In the genomic region with DNA sequence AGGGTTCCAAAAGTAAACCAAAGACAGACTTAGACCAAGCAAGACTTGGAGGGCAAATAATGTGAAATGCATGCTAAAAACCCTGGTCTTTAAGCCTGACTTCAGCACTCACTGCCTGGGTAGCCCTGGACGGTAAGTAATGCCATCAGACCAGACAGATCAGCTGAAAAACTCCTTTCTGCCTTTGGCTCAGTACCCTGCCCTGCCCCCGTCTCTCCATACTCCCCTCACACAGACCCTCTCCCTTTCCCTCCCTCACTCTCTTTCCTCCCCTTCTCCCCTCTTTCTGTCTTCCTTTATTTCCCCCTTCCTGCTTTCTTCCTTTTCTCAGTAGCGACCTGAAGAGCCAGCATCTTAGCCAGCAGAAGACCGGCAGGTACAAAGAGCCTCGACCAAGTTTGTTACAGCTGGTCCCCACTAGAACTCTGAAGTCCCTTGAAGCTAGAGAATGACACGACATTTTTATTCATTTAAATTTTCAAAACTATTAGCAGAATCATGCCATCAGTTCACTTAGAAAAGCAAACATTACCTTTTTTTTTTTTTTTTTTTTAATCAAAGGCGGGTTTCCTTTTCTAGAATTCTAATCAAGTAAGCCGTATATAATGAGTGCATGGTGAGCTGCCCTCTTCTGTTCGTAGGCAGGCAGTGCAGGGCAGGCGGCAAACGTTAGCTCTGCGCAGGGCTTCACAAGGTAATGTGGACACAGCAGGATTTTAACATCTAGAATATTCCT, we compare ENCODE assay signal across 9 mouse cellular contexts. TPM values are rescaled to one million over a fixed set of nuclear protein-coding genes. Genes with fewer than 3 reads are reported as not detected.
DNase-seq lines count a peak whose midpoint lies in the region; ATAC-seq and TF ChIP-seq lines count a peak whose summit lies in the region.
"Had no signal": no experiment of that assay in that cellular context is flagged by ENCODE, and none has a peak within 500 bp of the region (broad histone marks: within the 10 kb centered on the region; RNA-seq: fewer than 3 reads in every experiment).

No protein-coding gene starts in this region.

- peak; percentile 49; the same call in 1 of the 2 replicates for ATAC-seq in kidney, embryonic 15.5 days (replicated peaks; ENCODE audit: low FRiP score)

- no peak for TF ChIP-seq POLR2A in testis, adult 2 months (IDR thresholded peaks at IDR 0.05; ENCODE audit: control insufficient read depth, low read depth, low read length)
- no peak for TF ChIP-seq POLR2A in lung, adult 2 months (IDR thresholded peaks at IDR 0.05; ENCODE audit: borderline replicate concordance, extremely low read depth, low read depth, low read length)

- H3K9ac ChIP-seq in kidney, embryonic 15.5 days = no peak overlapping the region
- H3K9ac ChIP-seq: embryonic facial prominence, embryonic 15.5 days had no signal

- H3K4me2 ChIP-seq in kidney, embryonic 15.5 days = no peak overlapping the region
- H3K4me2 ChIP-seq: embryonic facial prominence, embryonic 15.5 days had no signal

- H3K27ac ChIP-seq in testis, adult 2 months (ENCODE audit: control insufficient read depth, insufficient read depth, low read depth, low read length) = no peak overlapping the region
- no peak overlapping the region for H3K27ac ChIP-seq in kidney, embryonic 15.5 days
- H3K27ac ChIP-seq: embryonic facial prominence, embryonic 15.5 days had no signal

- no peaks in the 10 kb centered on the region for H3K9me3 ChIP-seq in kidney, embryonic 15.5 days (replicated peaks)
- H3K9me3 ChIP-seq: embryonic facial prominence, embryonic 15.5 days had no signal

- H3K36me3 ChIP-seq in testis, adult 2 months (ENCODE audit: control insufficient read depth, insufficient read depth, low read length) = no peaks in the 10 kb centered on the region
- H3K36me3 ChIP-seq in kidney, embryonic 15.5 days = no peaks in the 10 kb centered on the region
- H3K36me3 ChIP-seq: embryonic facial prominence, embryonic 15.5 days had no signal

- no peak for DNase-seq in testis, postnatal 14 days (ENCODE audit: low spot score)
- peak; percentile 20 for DNase-seq in cerebellum, adult 8-10 months
- peak; percentile 49 to 55 for DNase-seq in frontal cortex, postnatal 25 days (ENCODE audit: low spot score in 2 of 2)
- peak; percentile 27 for DNase-seq in lung, adult 2 months
- DNase-seq in retina, postnatal 1 day = peak; percentile 52
- no peak for DNase-seq in T-cell, adult 2 months (ENCODE audit: low spot score)

- no peak overlapping the region for H3K4me3 ChIP-seq in testis, adult 2 months (ENCODE audit: control insufficient read depth, low read depth, low read length)
- no peak overlapping the region for H3K4me3 ChIP-seq in kidney, embryonic 15.5 days (replicated peaks)
- no peak overlapping the region for H3K4me3 ChIP-seq in lung, adult 2 months (replicated peaks; ENCODE audit: extremely low read depth, low read depth, low read length)
- H3K4me3 ChIP-seq: embryonic facial prominence, embryonic 15.5 days had no signal

- no peaks in the 10 kb centered on the region for H3K27me3 ChIP-seq in testis, adult 2 months (ENCODE audit: control insufficient read depth, insufficient read depth, low read length)
- H3K27me3 ChIP-seq in kidney, embryonic 15.5 days = peaks cover 3% of the 10 kb centered on the region; the same call in 1 of the 2 replicates
- H3K27me3 ChIP-seq: embryonic facial prominence, embryonic 15.5 days had no signal

- 24% methylated on average over 12 of the region's 12 CpGs for WGBS in kidney, embryonic 15.5 days
- WGBS in lung, adult 2 months = 24% methylated on average over 12 of the region's 12 CpGs

- H3K4me1 ChIP-seq in testis, adult 2 months (ENCODE audit: control insufficient read depth, insufficient read depth, low read length) = peaks cover 9% of the 10 kb centered on the region
- peaks cover 3% of the 10 kb centered on the region; the same call in 1 of the 2 replicates for H3K4me1 ChIP-seq in kidney, embryonic 15.5 days
- no peaks in the 10 kb centered on the region for H3K4me1 ChIP-seq in lung, adult 2 months (ENCODE audit: control insufficient read depth, insufficient read depth, low read length)
- H3K4me1 ChIP-seq: embryonic facial prominence, embryonic 15.5 days had no signal

- peak; percentile 64; the same call in 1 of the 2 replicates for TF ChIP-seq CTCF in testis, adult 2 months (IDR thresholded peaks at IDR 0.05; ENCODE audit: control insufficient read depth, insufficient read depth, insufficient replicate concordance, low read depth, low read length)
- peak; percentile 86 for TF ChIP-seq CTCF in lung, adult 2 months (IDR thresholded peaks at IDR 0.05; ENCODE audit: insufficient read depth, low read length)

RNA-seq across cellular contexts. Expression of a gene that starts 48.5 kb away (rescaled TPM):
- polyA plus RNA-seq in testis, adult 2 months (2012; rRNA removed) = 38.2 and 40.1 TPM in 2 replicates
- 3.9 and 4.6 TPM in 2 replicates for polyA plus RNA-seq in kidney, embryonic 15.5 days (2015; fragmentation: Nextera tagmentation; extraction: Ambion mirVana)
- 7.3 and 10.8 TPM in 2 replicates for polyA plus RNA-seq in lung, adult 2 months (2012; rRNA removed)

Comparison
In these comparisons a context has a peak if more than half of its experiments do, and no peak if none do; other contexts are left out.
1. DNase-seq: peak in cerebellum, adult 8-10 months (single experiment), frontal cortex, postnatal 25 days (2 of 2), lung, adult 2 months (single experiment) and retina, postnatal 1 day (single experiment); none in testis, postnatal 14 days (single experiment) and T-cell, adult 2 months (single experiment).